Mouse (Mus musculus): ENCODE data around the gene Esp15. TPM values are rescaled to one million over a fixed set of nuclear protein-coding genes. Genes with fewer than 3 reads are reported as not detected.
"Not testable (repeated sequence)": the region's sequence is repeated elsewhere in the genome, so short reads cannot be mapped to it uniquely, and the experiment has no call there.

The Esp15 gene
- total RNA-seq (2012; rRNA removed) (not detected in 2 replicates), polyA plus RNA-seq (2012; ENCODE audit: insufficient read depth in 1 of 2, insufficient read length in 2 of 2, low read depth in 1 of 2, low replicate concordance in 2 of 2, missing spikeins in 1 of 2) (not detected)

- not testable (repeated sequence) for H3K9ac ChIP-seq (ENCODE audit: control insufficient read depth, low read depth, low read length, poor library complexity, severe bottlenecking); H3K4me1 ChIP-seq (ENCODE audit: control insufficient read depth in 1 of 2, insufficient read depth in 2 of 2, low read length in 2 of 2); H3K79me2 ChIP-seq (ENCODE audit: control insufficient read depth, insufficient read depth, low read length, poor library complexity); H3K4me3 ChIP-seq (ENCODE audit: control insufficient read depth in 1 of 2, insufficient read depth in 1 of 2, low read depth in 2 of 2, low read length in 2 of 2); DNase-seq (ENCODE audit: low read depth, low spot score); H3K27me3 ChIP-seq (ENCODE audit: control insufficient read depth in 1 of 2, insufficient read depth in 2 of 2, low read length in 2 of 2); H3K36me3 ChIP-seq (ENCODE audit: control insufficient read depth in 1 of 2, insufficient read depth in 2 of 2, low read length in 2 of 2); H3K9me3 ChIP-seq (replicated peaks; ENCODE audit: insufficient read depth, low read length); H3K27ac ChIP-seq (ENCODE audit: control insufficient read depth, low read depth, low read length)
Observed at GRCm38 (mm10) chr17:39640654-39641053, at the start of gene Esp15. TSS of gene Esp15 (plus strand) at chr17:39640954.

- Histone ChIP-seq H3K9ac (ENCODE audit: control insufficient read depth, low read depth, low read length, poor library complexity, severe bottlenecking) (no peak overlapping the region), H3K4me1 (ENCODE audit: control insufficient read depth in 1 of 2, insufficient read depth in 2 of 2, low read length in 2 of 2) (no peaks in the 10 kb centered on the region), H3K36me3 (ENCODE audit: control insufficient read depth in 1 of 2, insufficient read depth in 2 of 2, low read length in 2 of 2) (no peaks in the 10 kb centered on the region), H3K27ac (ENCODE audit: control insufficient read depth, low read depth, low read length) (no peak overlapping the region), H3K79me2 (ENCODE audit: control insufficient read depth, insufficient read depth, low read length, poor library complexity) (no peaks in the 10 kb centered on the region), H3K4me3 (ENCODE audit: control insufficient read depth in 1 of 2, insufficient read depth in 1 of 2, low read depth in 2 of 2, low read length in 2 of 2) (no peak overlapping the region), H3K9me3 (replicated peaks; ENCODE audit: insufficient read depth, low read length) (no peaks in the 10 kb centered on the region), H3K27me3 (ENCODE audit: control insufficient read depth in 1 of 2, insufficient read depth in 2 of 2, low read length in 2 of 2) (no peaks in the 10 kb centered on the region)
- TF ChIP-seq ZKSCAN1 (IDR thresholded peaks at IDR 0.05; ENCODE audit: low read depth, low read length) (no peak), ZC3H11A (IDR thresholded peaks at IDR 0.05; ENCODE audit: low read depth, low read length) (no peak), CHD2 (IDR thresholded peaks at IDR 0.05; ENCODE audit: low read length) (no peak), RAD21 (IDR thresholded peaks at IDR 0.05; ENCODE audit: low read depth, low read length) (no peak), NELFE (IDR thresholded peaks at IDR 0.05; ENCODE audit: low read depth, low read length) (no peak), RCOR1 (IDR thresholded peaks at IDR 0.05; ENCODE audit: low read depth, low read length) (no peak), GATA1 (IDR thresholded peaks at IDR 0.05; ENCODE audit: low read depth, low read length) (no peak), ZMIZ1 (IDR thresholded peaks at IDR 0.05; ENCODE audit: low read depth, low read length) (no peak)
- DNase-seq (ENCODE audit: low read depth, low spot score): no peak
Observed at GRCm38 (mm10) chr17:39591550-39591949, 49.2 kb upstream of the Esp15 start.

Other genes with a start within 250 kb of the Esp15 start
- not detected in 2 replicates for gene Esp18, start 234.6 kb upstream of the Esp15 start, total RNA-seq (2012; rRNA removed)
- gene Esp18, start 234.6 kb upstream of the Esp15 start, polyA plus RNA-seq (2012; ENCODE audit: insufficient read depth in 1 of 2, insufficient read length in 2 of 2, low read depth in 1 of 2, low replicate concordance in 2 of 2, missing spikeins in 1 of 2): not detected
- not detected in 2 replicates for gene Esp16, start 104.8 kb upstream of the Esp15 start, total RNA-seq (2012; rRNA removed)
- not detected for gene Esp16, start 104.8 kb upstream of the Esp15 start, polyA plus RNA-seq (2012; ENCODE audit: insufficient read depth in 1 of 2, insufficient read length in 2 of 2, low read depth in 1 of 2, low replicate concordance in 2 of 2, missing spikeins in 1 of 2)